Mouse (Mus musculus) liver, postnatal 0 days (tissue): Measurements from ENCODE around the gene Letm1. TPM values are rescaled to one million over a fixed set of nuclear protein-coding genes. Genes with fewer than 3 reads are reported as not detected.

Experiments used
- ATAC-seq: fragments of 200-750 bp; cut with Nextera tagmentation; 2 replicates; pipeline ENCODE4 v1.8.0; 2017; ENCODE audit warnings: mild to moderate bottlenecking, moderate library complexity
- DNase-seq: peaks from one replicate; pipeline ENCODE4 v3.0.0-alpha.2; 2016
- H3K27ac ChIP-seq: fragments of 300-500 bp; sonication (generic); 2 replicates; pipeline ENCODE4 v1.5.1; 2014; ENCODE audit warnings: antibody characterized with exemption, moderate library complexity, mild to moderate bottlenecking, low read depth
- H3K27me3 ChIP-seq: fragments of 300-500 bp; sonication (generic); 2 replicates; pipeline ENCODE4 v1.6.1; 2014; ENCODE audit warnings: low read length, control low read depth, mixed read lengths; ENCODE audit not compliant: insufficient read depth
- H3K36me3 ChIP-seq: fragments of 300-500 bp; sonication (generic); replicated peaks from 2 replicates; pipeline ENCODE4 v1.6.1; 2014; ENCODE audit warnings: mild to moderate bottlenecking, control low read depth, low read length, moderate library complexity, mixed read lengths; ENCODE audit not compliant: insufficient read depth
- H3K4me1 ChIP-seq: fragments of 300-500 bp; sonication (generic); 2 replicates; pipeline ENCODE4 v1.6.1; 2014; ENCODE audit warnings: antibody characterized with exemption, mild to moderate bottlenecking, control low read depth; ENCODE audit not compliant: insufficient read depth
- H3K4me2 ChIP-seq: fragments of 300-500 bp; sonication (generic); 2 replicates; pipeline ENCODE4 v1.6.1; 2014; ENCODE audit warnings: low read depth, mild to moderate bottlenecking, low read length, moderate library complexity, mixed read lengths
- H3K4me3 ChIP-seq: fragments of 300-500 bp; sonication (generic); 2 replicates; pipeline ENCODE4 v1.5.1; 2014; ENCODE audit warnings: low read depth, low read length
- H3K9ac ChIP-seq: fragments of 300-500 bp; sonication (generic); replicated peaks from 2 replicates; pipeline ENCODE4 v1.6.1; 2014; ENCODE audit warnings: mild to moderate bottlenecking, moderate library complexity
- H3K9me3 ChIP-seq: fragments of 300-500 bp; sonication (generic); 2 replicates; pipeline ENCODE4 v1.6.1; 2016; ENCODE audit warnings: mild to moderate bottlenecking, control low read depth, low read length, mixed read lengths
- CTCF ChIP-seq: sonication (generic); IDR thresholded peaks from 2 replicates; pipeline ENCODE4 v1.5.1; 2016; ENCODE audit warnings: antibody characterized with exemption, low read depth
- EP300 ChIP-seq: IDR thresholded peaks from 2 replicates; pipeline ENCODE4 v1.6.1; 2016; ENCODE audit warnings: antibody characterized with exemption, low read depth, mild to moderate bottlenecking
- WGBS: fragments of 180-500 bp; shearing (Covaris S2); extraction: QIAGEN DNeasy Blood & Tissue Kit; methylation state at CpG from one replicate; pipeline ENCODE4 v1.1.7; 2014; ENCODE audit not compliant: insufficient replicate concordance; 5-methylcytosine and 5-hydroxymethylcytosine counted together
- polyA plus RNA-seq: library from polyadenylated mRNA; unstranded; fragments of >200 nt; fragmentation: Nextera tagmentation; extraction: Ambion mirVana; gene quantifications from 2 replicates; pipeline ENCODE4 v1.2.1, GENCODE M21; 2015

Letm1 gene
- polyA plus RNA-seq, 1 experiment from 2014 or later = 20.0 TPM

DNA sequence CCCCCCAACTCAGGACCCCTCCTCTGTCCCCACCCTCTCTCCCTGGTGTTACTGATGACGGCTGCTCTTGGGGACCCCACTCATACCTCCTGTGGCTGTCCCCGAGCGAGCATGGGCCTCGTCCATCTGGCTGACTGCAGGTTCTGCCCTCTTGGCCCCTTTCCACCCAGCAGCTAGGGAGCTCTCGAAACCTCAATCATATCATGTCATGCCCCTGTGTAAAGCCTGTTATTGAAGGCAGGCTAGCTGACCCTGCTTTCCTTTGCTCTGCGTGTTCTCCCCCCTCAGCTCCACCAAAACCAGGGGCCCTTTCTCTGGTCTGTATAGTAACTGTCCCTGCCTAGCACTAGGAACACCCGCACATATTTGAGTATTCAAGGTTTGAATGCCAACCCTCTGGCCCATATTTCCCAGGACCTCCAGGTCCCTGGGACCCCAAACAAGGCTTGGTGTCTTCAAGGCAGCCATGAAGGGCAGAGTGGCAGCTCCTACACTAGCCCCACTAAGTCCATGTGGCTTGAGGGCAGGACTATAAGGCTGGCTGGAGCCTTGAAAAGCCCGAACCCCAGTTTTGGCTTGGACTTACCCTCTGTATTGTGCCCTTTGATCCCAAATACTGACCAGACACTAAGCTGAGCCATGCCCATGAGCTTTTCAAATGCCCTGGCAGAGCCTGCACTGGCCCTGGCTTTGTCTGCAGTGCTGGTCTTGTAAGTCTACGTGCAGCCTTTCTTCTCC is 76.8 kb downstream of the Letm1 start:
- WGBS = 51% methylated on average over 9 of the region's 9 CpGs
- no peak overlapping the region for H3K9ac ChIP-seq

DNA sequence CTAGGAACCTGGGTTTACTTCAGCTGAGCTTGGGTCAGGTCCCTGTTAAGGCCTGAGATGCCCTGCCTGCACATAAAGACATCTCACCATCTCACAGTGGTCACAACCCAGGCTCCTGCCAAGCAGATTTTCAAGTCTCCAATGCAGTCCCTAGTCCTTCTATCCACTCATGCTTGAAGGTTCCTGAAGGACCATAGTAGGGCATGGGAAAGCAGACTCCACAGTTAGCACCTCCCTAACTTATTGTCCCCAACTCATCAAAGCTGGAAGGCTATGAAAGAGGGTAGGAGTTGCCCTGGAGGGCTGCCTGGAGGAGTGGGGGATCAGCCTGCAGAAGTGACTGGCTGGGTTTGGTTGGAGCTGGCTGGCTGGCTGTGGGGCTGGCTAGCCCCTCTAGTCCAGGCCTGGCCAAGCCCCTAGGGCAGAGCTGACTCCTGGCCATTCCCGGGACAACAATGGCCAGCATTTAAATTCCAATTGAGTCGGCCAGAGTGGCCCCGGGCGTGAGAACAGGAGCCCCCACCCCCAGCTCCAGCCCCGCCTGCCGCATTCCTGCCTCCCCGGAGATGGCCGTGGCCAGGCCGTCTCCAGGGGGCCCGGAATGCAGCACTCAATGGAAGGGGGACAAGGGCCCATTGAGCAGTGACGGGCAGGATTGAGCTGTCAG is 77.5 kb downstream of the Letm1 start:
- Histone ChIP-seq H3K4me2 (no peak overlapping the region), H3K27me3 (no peaks in the 10 kb centered on the region), H3K9me3 (no peaks in the 10 kb centered on the region), H3K27ac (no peak overlapping the region), H3K4me3 (no peak overlapping the region), H3K9ac (no peak overlapping the region), H3K4me1 (peaks cover 18% of the 10 kb centered on the region), H3K36me3 (no peaks in the 10 kb centered on the region)
- TF ChIP-seq CTCF (no peak), EP300 (no peak)
- 57% methylated on average over 11 of the region's 11 CpGs for WGBS
- ATAC-seq (no peak), DNase-seq (no peak)

More for the DNA sequence above, 76.8 kb downstream of the Letm1 start:
- H3K27ac ChIP-seq = no peak overlapping the region
- DNase-seq = no peak
- no peaks in the 10 kb centered on the region for H3K9me3 ChIP-seq
- H3K4me2 ChIP-seq = no peak overlapping the region
- no peak for TF ChIP-seq CTCF
- TF ChIP-seq EP300 = no peak
- H3K4me1 ChIP-seq = peaks cover 15% of the 10 kb centered on the region
- no peak for ATAC-seq
- no peak overlapping the region for H3K4me3 ChIP-seq
- H3K27me3 ChIP-seq = no peaks in the 10 kb centered on the region
- H3K36me3 ChIP-seq = no peaks in the 10 kb centered on the region

DNA sequence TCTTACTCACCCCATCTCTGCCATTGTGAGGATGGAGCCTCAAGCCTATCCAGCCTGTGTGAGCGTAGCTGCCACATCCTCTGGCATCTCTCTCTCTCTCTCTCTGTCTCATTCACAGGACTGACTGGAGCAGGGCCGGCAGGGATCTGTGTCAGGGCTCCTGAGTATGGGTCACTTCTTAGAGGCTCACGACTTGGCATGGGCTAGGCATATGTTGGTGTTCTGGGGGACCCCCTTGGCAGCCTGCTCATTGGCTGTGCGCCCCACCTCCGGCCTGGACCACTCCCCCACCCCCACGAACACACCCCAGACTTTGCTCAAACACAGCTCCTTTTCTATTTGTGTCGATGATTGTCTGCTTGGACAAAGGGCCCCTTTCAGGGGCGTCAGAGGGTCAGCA is 78.6 kb downstream of the Letm1 start:
- Histone ChIP-seq H3K27me3 (no peaks in the 10 kb centered on the region), H3K4me1 (peaks cover 21% of the 10 kb centered on the region), H3K4me3 (no peak overlapping the region), H3K9me3 (no peaks in the 10 kb centered on the region), H3K36me3 (no peaks in the 10 kb centered on the region), H3K9ac (no peak overlapping the region), H3K4me2 (no peak overlapping the region), H3K27ac (no peak overlapping the region)
- WGBS = 72% methylated on average over 8 of the region's 8 CpGs
- DNase-seq (no peak), ATAC-seq (no peak)
- TF ChIP-seq EP300 = no peak
- no peak for TF ChIP-seq CTCF

- Histone ChIP-seq H3K9me3 (no peaks in the 10 kb centered on the region), H3K9ac (no peak overlapping the region), H3K4me3 (no peak overlapping the region), H3K4me1 (peaks cover 21% of the 10 kb centered on the region), H3K4me2 (no peak overlapping the region), H3K27me3 (no peaks in the 10 kb centered on the region), H3K36me3 (no peaks in the 10 kb centered on the region), H3K27ac (no peak overlapping the region)
- ATAC-seq = no peak
- TF ChIP-seq CTCF (no peak), EP300 (no peak)
- no peak for DNase-seq
- 73% methylated on average over 11 of the region's 11 CpGs for WGBS
Observed at GRCm38 (mm10) chr5:33701832-33702231, 80.8 kb downstream of the Letm1 start.

DNA sequence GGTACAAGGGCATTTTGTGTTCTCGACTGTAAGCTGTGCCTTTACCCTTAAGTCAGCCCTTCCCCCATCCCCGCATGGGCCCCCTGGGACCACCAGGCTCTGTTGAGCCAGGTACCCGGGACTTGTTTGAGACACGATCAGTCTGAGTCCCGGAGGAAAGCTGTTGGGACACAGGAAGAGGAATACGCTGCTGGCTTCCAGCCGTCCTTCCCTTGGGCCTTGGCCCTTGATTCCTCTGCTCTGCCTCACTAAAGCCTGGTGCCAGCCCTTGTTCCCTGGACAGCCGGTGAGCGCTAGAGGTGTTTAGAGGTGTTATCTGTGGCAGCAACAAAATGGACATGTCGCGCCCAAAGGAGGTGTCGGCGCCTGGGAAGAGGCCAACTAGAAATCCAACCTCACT is 82.6 kb downstream of the Letm1 start:
- peaks cover 14% of the 10 kb centered on the region for H3K27me3 ChIP-seq
- H3K9ac ChIP-seq = no peak overlapping the region
- peaks cover 17% of the 10 kb centered on the region; the same call in 1 of the 2 replicates for H3K4me1 ChIP-seq
- H3K36me3 ChIP-seq = no peaks in the 10 kb centered on the region
- no peak overlapping the region for H3K27ac ChIP-seq
- WGBS = 41% methylated on average over 13 of the region's 13 CpGs
- H3K4me3 ChIP-seq = no peak overlapping the region
- TF ChIP-seq CTCF (no peak), EP300 (no peak)
- no peak for DNase-seq
- ATAC-seq = no peak
- H3K4me2 ChIP-seq = no peak overlapping the region
- H3K9me3 ChIP-seq = no peaks in the 10 kb centered on the region

GRCm38 (mm10) chr5:33698669-33699068 is 83.9 kb downstream of the Letm1 start:
- Histone ChIP-seq H3K9me3 (no peaks in the 10 kb centered on the region), H3K4me1 (peaks cover 17% of the 10 kb centered on the region; the same call in 1 of the 2 replicates), H3K27me3 (peaks cover 17% of the 10 kb centered on the region), H3K9ac (no peak overlapping the region), H3K27ac (no peak overlapping the region), H3K36me3 (no peaks in the 10 kb centered on the region), H3K4me2 (no peak overlapping the region), H3K4me3 (no peak overlapping the region)
- 85% methylated on average over 5 of the region's 5 CpGs for WGBS
- no peak for ATAC-seq
- DNase-seq = no peak
- no peak for TF ChIP-seq EP300
- no peak for TF ChIP-seq CTCF
